Mouse (Mus musculus) skeletal muscle tissue, postnatal 0 days (tissue): ENCODE results near the gene Wdr74. TPM values are rescaled to one million over a fixed set of nuclear protein-coding genes. Genes with fewer than 3 reads are reported as not detected.

Experiments used
- microRNA-seq, 2 experiments: library from miRNA; unstranded; fragments of <30 nt; microRNA quantifications; one replicate each; pipeline ENCODE4; 2016
- polyA plus RNA-seq: library from polyadenylated mRNA; unstranded; fragments of >200 nt; fragmentation: Nextera tagmentation; extraction: Ambion mirVana; gene quantifications from 2 replicates; pipeline ENCODE4 v1.2.1, GENCODE M21; 2015

The Wdr74 gene
- 39.3 and 41.2 TPM in 2 replicates for polyA plus RNA-seq

GRCm38 (mm10) chr19:8735389-8736159, at the start of gene Wdr74:
Wdr74 (plus strand) TSS chr19:8735827.

GRCm38 (mm10) chr19:8722907-8723573, 12.6 kb upstream of the Wdr74 start, which contains the start of gene Slc3a2:
Slc3a2 (minus strand) TSS chr19:8723369.

GRCm38 (mm10) chr19:8740603-8741002, 5.0 kb downstream of the Wdr74 start, which contains the start of gene 1700092M07Rik:
1700092M07Rik (plus strand) TSS chr19:8740718.

GRCm38 (mm10) chr19:8741243-8741869, 5.7 kb downstream of the Wdr74 start, which contains the start of gene Stx5a:
Stx5a (plus strand) TSS chr19:8741413.

GRCm38 (mm10) chr19:8756635-8757387, 21.2 kb downstream of the Wdr74 start, which contains the start of gene Nxf1:
Nxf1 (plus strand) TSS chr19:8757073.

GRCm38 (mm10) chr19:8770567-8771270, 35.1 kb downstream of the Wdr74 start, which contains the start of gene Tmem223:
Tmem223 (plus strand) TSS chr19:8770996.

GRCm38 (mm10) chr19:8774086-8774835, 38.6 kb downstream of the Wdr74 start, which contains the start of gene Tmem179b:
Tmem179b (minus strand) TSS chr19:8774467.

GRCm38 (mm10) chr19:8786008-8786781, 50.6 kb downstream of the Wdr74 start, which contains the start of gene Taf6l:
Taf6l (minus strand) TSS chr19:8786417.

Small RNAs within 50 kb of the gene (microRNA-seq; reads per million reads assigned to microRNA genes)
- gene Mir6992 = 0 reads per million in 2 experiments

Other genes starting within 250 kb of the Wdr74 start
- gene Slc22a8, start 144.6 kb upstream of the Wdr74 start, polyA plus RNA-seq = not detected in 2 replicates
- not detected in 2 replicates for gene Slc22a6, start 117.8 kb upstream of the Wdr74 start, polyA plus RNA-seq
- 0.02 and 0.03 TPM in 2 replicates for gene Chrm1, start 72.0 kb upstream of the Wdr74 start, polyA plus RNA-seq
- 43.4 and 65.1 TPM in 2 replicates for gene Slc3a2, start 12.5 kb upstream of the Wdr74 start, polyA plus RNA-seq
- 0.66 TPM in 1 of 2 replicates, not detected in the other for gene 1700092M07Rik, start 4.9 kb downstream of the Wdr74 start, polyA plus RNA-seq
- gene Stx5a, start 5.6 kb downstream of the Wdr74 start, polyA plus RNA-seq = 66.0 and 69.0 TPM in 2 replicates
- 54.0 and 56.1 TPM in 2 replicates for gene Nxf1, start 21.2 kb downstream of the Wdr74 start, polyA plus RNA-seq
- 154 and 161 TPM in 2 replicates for gene Tmem223, start 35.2 kb downstream of the Wdr74 start, polyA plus RNA-seq
- 45.0 and 52.0 TPM in 2 replicates for gene Tmem179b, start 38.6 kb downstream of the Wdr74 start, polyA plus RNA-seq
- gene Taf6l, start 50.6 kb downstream of the Wdr74 start, polyA plus RNA-seq = 13.8 and 14.2 TPM in 2 replicates
- 106 and 107 TPM in 2 replicates for gene Polr2g, start 62.8 kb downstream of the Wdr74 start, polyA plus RNA-seq
- 1.4 and 1.6 TPM in 2 replicates for gene Zbtb3, start 66.7 kb downstream of the Wdr74 start, polyA plus RNA-seq
- 18.6 and 18.7 TPM in 2 replicates for gene Ttc9c, start 83.5 kb downstream of the Wdr74 start, polyA plus RNA-seq
- gene Hnrnpul2, start 84.2 kb downstream of the Wdr74 start, polyA plus RNA-seq = 2.9 and 3.4 TPM in 2 replicates
- gene AC129217.1, start 93.9 kb downstream of the Wdr74 start, polyA plus RNA-seq = not detected in 2 replicates
- gene Bscl2, start 101.6 kb downstream of the Wdr74 start, polyA plus RNA-seq = 25.2 and 79.5 TPM in 2 replicates
- 0.43 and 0.46 TPM in 2 replicates for gene Gng3, start 103.4 kb downstream of the Wdr74 start, polyA plus RNA-seq
- 8.7 and 11.7 TPM in 2 replicates for gene Lrrn4cl, start 114.9 kb downstream of the Wdr74 start, polyA plus RNA-seq
- gene Ubxn1, start 135.7 kb downstream of the Wdr74 start, polyA plus RNA-seq = 164 and 180 TPM in 2 replicates
- 91.7 and 93.1 TPM in 2 replicates for gene Uqcc3, start 145.1 kb downstream of the Wdr74 start, polyA plus RNA-seq
- gene Lbhd1, start 147.9 kb downstream of the Wdr74 start, polyA plus RNA-seq = 28.4 and 33.6 TPM in 2 replicates
- gene Gm49403, start 148.1 kb downstream of the Wdr74 start, polyA plus RNA-seq = not detected in 2 replicates
- gene 1810009A15Rik, start 153.0 kb downstream of the Wdr74 start, polyA plus RNA-seq = 34.6 and 42.1 TPM in 2 replicates
- not detected in 2 replicates for gene Gm49416, start 153.1 kb downstream of the Wdr74 start, polyA plus RNA-seq
- 14.6 and 15.7 TPM in 2 replicates for gene Ints5, start 157.2 kb downstream of the Wdr74 start, polyA plus RNA-seq
- gene Ganab, start 162.2 kb downstream of the Wdr74 start, polyA plus RNA-seq = 23.3 and 26.7 TPM in 2 replicates
- 25.2 and 29.5 TPM in 2 replicates for gene B3gat3, start 184.5 kb downstream of the Wdr74 start, polyA plus RNA-seq
- 3.1 and 3.5 TPM in 2 replicates for gene Rom1, start 193.5 kb downstream of the Wdr74 start, polyA plus RNA-seq
- 12.5 and 14.2 TPM in 2 replicates for gene Eml3, start 193.7 kb downstream of the Wdr74 start, polyA plus RNA-seq
- gene Mta2, start 206.0 kb downstream of the Wdr74 start, polyA plus RNA-seq = 51.8 and 59.1 TPM in 2 replicates
- 13.4 and 14.3 TPM in 2 replicates for gene Tut1, start 218.0 kb downstream of the Wdr74 start, polyA plus RNA-seq
- gene Eef1g, start 231.2 kb downstream of the Wdr74 start, polyA plus RNA-seq = 377 and 401 TPM in 2 replicates